Mouse (Mus musculus) intestine, embryonic 14.5 days (tissue): ENCODE data around the gene Slc39a11. TPM values are rescaled to one million over a fixed set of nuclear protein-coding genes. Genes with fewer than 3 reads are reported as not detected.

ENCODE experiments used
- ATAC-seq: fragments of 200-750 bp; cut with Nextera tagmentation; replicated peaks from 2 replicates; pipeline ENCODE4 v1.8.0; 2017; ENCODE audit warnings: low read depth, moderate number of reproducible peaks, moderate TSS enrichment, moderate library complexity; ENCODE audit not compliant: low FRiP score, low TSS enrichment
- DNase-seq: peaks from one replicate; pipeline ENCODE4 v3.0.0-alpha.2; 2018; ENCODE audit warnings: low spot score
- H3K27ac ChIP-seq: fragments of 300-500 bp; sonication (generic); 2 replicates; pipeline ENCODE4 v1.5.1; 2014; ENCODE audit warnings: low read depth, mild to moderate bottlenecking, control low read depth
- H3K27me3 ChIP-seq: fragments of 300-500 bp; sonication (generic); replicated peaks from 2 replicates; pipeline ENCODE4 v1.6.1; 2014; ENCODE audit warnings: low read length, control low read depth; ENCODE audit not compliant: control insufficient read depth, insufficient read depth
- H3K36me3 ChIP-seq: fragments of 300-500 bp; sonication (generic); 2 replicates; pipeline ENCODE4 v1.6.1; 2014; ENCODE audit warnings: low read length, control low read depth; ENCODE audit not compliant: control insufficient read depth, insufficient read depth
- H3K4me1 ChIP-seq: fragments of 300-500 bp; sonication (generic); replicated peaks from 2 replicates; pipeline ENCODE4 v1.6.1; 2014; ENCODE audit warnings: low read length, control low read depth, mixed read lengths; ENCODE audit not compliant: control insufficient read depth, insufficient read depth
- H3K4me2 ChIP-seq: fragments of 300-500 bp; sonication (generic); 2 replicates; pipeline ENCODE4 v1.6.1; 2014; ENCODE audit warnings: low read length
- H3K4me3 ChIP-seq: fragments of 300-500 bp; sonication (generic); 2 replicates; pipeline ENCODE4 v1.5.1; 2014; ENCODE audit warnings: low read depth, low read length, control low read depth, mixed read lengths
- H3K9ac ChIP-seq: fragments of 300-500 bp; sonication (generic); 2 replicates; pipeline ENCODE4 v1.6.1; 2014; ENCODE audit warnings: mild to moderate bottlenecking, low read length
- H3K9me3 ChIP-seq: fragments of 300-500 bp; sonication (generic); 2 replicates; pipeline ENCODE4 v1.6.1; 2016; ENCODE audit warnings: low read length, control low read depth; ENCODE audit not compliant: control insufficient read depth
- WGBS: fragments of 180-500 bp; shearing (Covaris S2); extraction: QIAGEN DNeasy Blood & Tissue Kit; methylation state at CpG from one replicate; pipeline ENCODE4 v1.1.7; 2014; 5-methylcytosine and 5-hydroxymethylcytosine counted together
- polyA plus RNA-seq: library from polyadenylated mRNA; unstranded; fragments of >200 nt; fragmentation: Nextera tagmentation; extraction: Ambion mirVana; gene quantifications from 2 replicates; pipeline ENCODE4 v1.2.1, GENCODE M21; 2014

Slc39a11 gene
- polyA plus RNA-seq: 24.0 and 24.4 TPM in 2 replicates

DNA sequence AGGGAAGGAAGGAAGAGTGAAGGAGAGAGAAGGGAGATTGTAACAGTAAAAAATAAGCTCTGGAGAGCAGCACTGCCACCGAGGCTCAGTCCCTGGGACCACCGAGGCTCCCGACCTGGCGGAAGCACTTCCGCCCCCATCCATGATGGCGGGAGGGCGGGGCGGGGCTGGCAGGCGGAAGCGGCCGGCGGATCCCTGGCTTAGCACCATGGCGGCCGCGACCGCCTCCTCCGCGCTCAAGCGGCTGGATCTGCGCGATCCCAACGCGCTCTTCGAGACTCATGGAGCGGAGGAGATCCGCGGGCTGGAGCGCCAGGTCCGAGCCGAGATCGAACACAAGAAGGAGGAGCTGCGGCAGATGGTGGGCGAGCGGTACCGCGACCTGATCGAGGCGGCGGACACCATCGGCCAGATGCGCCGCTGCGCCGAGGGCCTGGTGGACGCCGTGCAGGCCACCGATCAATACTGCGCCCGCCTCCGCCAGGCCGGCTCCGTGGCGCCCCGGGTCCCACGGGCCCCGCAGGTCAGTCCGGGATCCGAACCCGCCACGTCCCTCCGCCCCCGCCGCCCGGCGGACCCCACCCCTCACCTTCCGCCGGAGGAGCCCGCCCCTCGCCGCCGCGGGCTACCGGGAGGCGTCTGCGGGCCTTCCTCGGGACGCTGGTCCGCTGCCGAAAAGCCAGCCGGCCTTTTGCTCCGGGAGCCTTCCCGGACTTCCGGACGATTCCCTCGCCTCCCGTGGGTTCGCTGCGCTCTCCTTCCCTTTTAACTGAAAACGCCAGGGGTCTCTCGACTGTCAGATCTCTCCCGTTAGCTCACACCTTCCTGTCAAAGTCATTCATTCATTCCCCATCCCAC, at the start of gene Slc39a11:
Gene Slc39a11 (minus strand): TSS at position 727 of the 858 bp plus-strand sequence.
- Histone ChIP-seq H3K27me3 (no peaks in the 10 kb centered on the region), H3K9me3 (no peaks in the 10 kb centered on the region), H3K4me3 (peak within 1 kb of the TSS; percentile 95), H3K36me3 (peaks cover 26% of the 10 kb centered on the region), H3K9ac (peak within 1 kb of the TSS; percentile 93), H3K4me1 (peaks cover 19% of the 10 kb centered on the region), H3K27ac (peak within 1 kb of the TSS; percentile 82), H3K4me2 (peak within 1 kb of the TSS; percentile 84)
- DNase-seq (peak; percentile 91), ATAC-seq (peak; percentile 80)
- WGBS: under 1% methylated on average over 67 of the region's 91 CpGs

DNA sequence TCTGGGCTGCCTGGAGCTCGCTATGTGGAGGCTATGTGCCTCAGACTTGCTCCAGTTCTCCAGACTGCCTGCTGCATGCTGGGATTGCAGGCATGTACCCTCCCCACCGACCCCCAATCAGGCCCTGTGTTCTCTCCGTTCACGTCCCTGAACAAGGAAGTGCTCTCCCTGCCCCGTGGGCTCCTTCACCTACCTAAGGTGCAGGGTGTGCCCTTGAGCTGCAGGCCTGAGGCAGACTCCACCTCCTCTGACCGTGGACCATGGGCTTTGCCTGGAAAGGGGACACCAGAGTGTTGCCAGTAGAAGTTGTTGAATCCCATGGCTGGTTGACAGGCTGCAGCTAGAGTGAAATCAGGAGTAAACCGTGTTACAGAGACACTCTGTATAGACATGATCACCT, 49.8 kb upstream of the Slc39a11 start:
- Histone ChIP-seq H3K4me1 (no peaks in the 10 kb centered on the region), H3K9me3 (no peaks in the 10 kb centered on the region), H3K4me3 (no peak overlapping the region), H3K27ac (no peak overlapping the region), H3K4me2 (no peak overlapping the region), H3K36me3 (peaks cover 15% of the 10 kb centered on the region), H3K27me3 (no peaks in the 10 kb centered on the region), H3K9ac (no peak overlapping the region)
- DNase-seq (no peak), ATAC-seq (no peak)
- 78% methylated on average over 7 of the region's 7 CpGs for WGBS

DNA sequence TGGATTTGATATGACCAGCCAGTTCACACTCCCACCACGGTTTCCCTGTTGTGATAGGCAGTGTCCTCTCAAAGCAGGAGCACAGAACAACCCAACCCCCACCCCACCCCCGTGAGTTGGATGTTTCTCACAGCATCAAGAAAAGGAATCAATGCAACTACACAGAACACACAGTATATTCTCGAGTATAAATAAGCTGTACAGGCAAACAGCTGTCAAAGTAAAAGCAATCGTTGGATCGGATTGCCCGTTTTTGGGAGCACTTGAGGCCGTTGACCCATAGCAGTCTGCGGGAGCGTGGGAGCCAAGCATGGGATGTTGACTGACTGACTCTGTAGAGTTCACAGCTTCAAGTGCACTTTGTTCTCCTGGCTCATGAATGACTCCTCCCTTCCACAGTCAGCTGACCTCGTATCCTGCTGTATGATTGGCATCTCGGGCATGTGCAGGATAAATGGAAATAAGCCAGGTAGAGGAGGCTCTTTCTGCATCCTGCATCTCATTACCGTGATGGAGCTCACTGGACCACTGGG, 48.2 kb upstream of the Slc39a11 start:
- no peak for ATAC-seq
- no peak overlapping the region for H3K4me2 ChIP-seq
- 67% methylated on average over 12 of the region's 12 CpGs for WGBS

DNA sequence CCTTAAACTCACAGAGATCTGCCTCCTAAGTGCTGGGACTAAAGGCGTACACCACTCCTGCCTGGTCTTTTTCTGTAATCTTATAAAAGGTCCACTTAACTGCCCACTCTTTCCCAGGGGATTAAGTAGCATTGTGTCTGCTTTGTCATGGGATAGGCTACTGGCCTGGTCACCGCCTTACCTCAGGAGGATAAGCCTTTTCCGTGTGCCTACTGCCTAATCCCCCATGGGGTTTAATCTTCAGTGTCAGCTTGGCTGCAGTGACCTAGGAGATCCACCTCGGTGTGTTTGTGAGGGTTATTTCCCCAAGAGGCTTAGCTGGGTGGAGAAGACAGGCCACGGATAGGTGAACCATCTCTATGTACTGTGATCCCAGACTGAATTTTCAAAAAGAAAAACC, 47.7 kb upstream of the Slc39a11 start:
- WGBS: 81% methylated on average over 5 of the region's 5 CpGs
- no peaks in the 10 kb centered on the region for H3K4me1 ChIP-seq
- H3K9me3 ChIP-seq: no peaks in the 10 kb centered on the region
- ATAC-seq (no peak), DNase-seq (no peak)
- H3K9ac ChIP-seq: no peak overlapping the region
- H3K4me2 ChIP-seq: no peak overlapping the region
- no peak overlapping the region for H3K27ac ChIP-seq
- H3K36me3 ChIP-seq: peaks cover 36% of the 10 kb centered on the region
- H3K27me3 ChIP-seq: no peaks in the 10 kb centered on the region
- H3K4me3 ChIP-seq: no peak overlapping the region

More for the DNA sequence above, 48.2 kb upstream of the Slc39a11 start:
- no peaks in the 10 kb centered on the region for H3K4me1 ChIP-seq
- H3K4me3 ChIP-seq: no peak overlapping the region
- H3K27me3 ChIP-seq: no peaks in the 10 kb centered on the region
- H3K9ac ChIP-seq: no peak overlapping the region
- no peaks in the 10 kb centered on the region for H3K9me3 ChIP-seq
- H3K36me3 ChIP-seq: peaks cover 31% of the 10 kb centered on the region
- H3K27ac ChIP-seq: no peak overlapping the region
- no peak for DNase-seq

DNA sequence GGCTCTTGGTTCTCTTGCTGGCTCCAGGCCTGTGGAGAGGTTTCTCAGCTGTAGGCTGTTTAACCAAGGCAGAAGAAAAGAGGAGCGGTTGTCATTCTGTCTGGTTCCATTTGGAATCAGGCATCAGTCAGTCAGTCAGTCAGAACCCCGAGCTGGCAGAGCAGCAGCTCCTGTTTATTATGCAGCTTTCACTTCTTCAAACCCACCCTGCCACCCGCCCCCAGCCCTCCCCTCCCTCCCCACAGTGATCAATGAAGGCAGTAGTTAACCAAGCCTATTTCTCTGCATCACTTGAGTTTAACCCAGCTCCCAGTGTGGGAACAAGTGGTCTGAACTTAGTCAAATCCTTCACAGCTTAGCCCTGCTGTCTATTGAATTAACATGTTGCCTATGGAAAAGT, 42.0 kb upstream of the Slc39a11 start:
- peaks cover 70% of the 10 kb centered on the region for H3K36me3 ChIP-seq
- H3K9ac ChIP-seq: no peak overlapping the region
- no peaks in the 10 kb centered on the region for H3K9me3 ChIP-seq
- peaks cover 3% of the 10 kb centered on the region; the same call in 1 of the 2 replicates for H3K4me1 ChIP-seq
- H3K27ac ChIP-seq: no peak overlapping the region
- H3K4me2 ChIP-seq: no peak overlapping the region
- no peak overlapping the region for H3K4me3 ChIP-seq
- ATAC-seq: no peak
- H3K27me3 ChIP-seq: no peaks in the 10 kb centered on the region
- DNase-seq: no peak
- WGBS: 77% methylated on average over 3 of the region's 3 CpGs

DNA sequence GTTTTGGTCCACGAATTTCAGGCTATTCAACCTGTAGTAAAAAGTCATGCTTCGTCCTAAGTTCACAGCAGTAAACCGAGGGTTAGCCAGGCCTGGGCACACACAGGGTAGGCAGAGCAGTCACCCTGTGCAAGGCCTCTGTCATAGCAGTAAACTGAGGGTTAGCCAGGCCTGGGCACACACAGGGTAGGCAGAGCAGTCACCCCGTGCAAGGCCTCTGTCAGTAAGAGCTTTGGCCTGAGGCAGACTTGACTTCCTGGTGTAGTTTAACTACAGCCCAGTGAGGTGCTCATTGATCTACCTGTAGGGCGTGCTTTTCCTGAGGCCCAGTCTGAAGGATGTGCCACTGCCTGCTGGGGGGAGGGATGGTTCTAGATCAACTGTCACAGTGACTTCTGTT, 41.4 kb upstream of the Slc39a11 start:
- peaks cover 67% of the 10 kb centered on the region for H3K36me3 ChIP-seq
- H3K4me1 ChIP-seq: peaks cover 6% of the 10 kb centered on the region; the same call in 1 of the 2 replicates
- no peak overlapping the region for H3K27ac ChIP-seq
- ATAC-seq: peak; percentile 34; the same call in 1 of the 2 replicates
- H3K27me3 ChIP-seq: no peaks in the 10 kb centered on the region
- H3K9me3 ChIP-seq: no peaks in the 10 kb centered on the region
- 79% methylated on average over 5 of the region's 5 CpGs for WGBS
- no peak overlapping the region for H3K9ac ChIP-seq
- no peak for DNase-seq
- no peak overlapping the region for H3K4me2 ChIP-seq
- H3K4me3 ChIP-seq: no peak overlapping the region

DNA sequence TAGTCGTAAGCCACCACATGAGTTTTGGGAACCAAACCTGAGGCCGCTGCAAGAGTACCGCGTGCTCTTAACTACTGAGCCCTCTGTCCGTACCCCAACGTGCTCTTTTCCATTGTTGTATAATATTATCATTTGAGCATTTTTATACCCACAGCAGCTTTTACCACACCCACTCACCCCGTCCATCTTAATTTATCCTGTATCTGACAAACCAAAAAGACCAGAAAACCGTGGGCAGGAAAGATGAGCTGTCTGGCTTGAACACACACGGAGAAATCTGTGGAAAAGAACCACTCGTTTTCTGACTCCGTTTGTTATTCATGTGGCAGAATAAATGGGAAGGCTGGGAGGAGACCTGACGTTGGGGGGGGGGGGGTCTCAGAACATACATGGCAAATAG, 40.6 kb upstream of the Slc39a11 start:
- Histone ChIP-seq H3K4me3 (no peak overlapping the region), H3K36me3 (peaks cover 65% of the 10 kb centered on the region), H3K4me2 (no peak overlapping the region), H3K4me1 (peaks cover 6% of the 10 kb centered on the region; the same call in 1 of the 2 replicates), H3K27ac (no peak overlapping the region), H3K9me3 (no peaks in the 10 kb centered on the region), H3K27me3 (no peaks in the 10 kb centered on the region), H3K9ac (no peak overlapping the region)
- 88% methylated on average over 12 of the region's 12 CpGs for WGBS
- DNase-seq (no peak), ATAC-seq (no peak)

DNA sequence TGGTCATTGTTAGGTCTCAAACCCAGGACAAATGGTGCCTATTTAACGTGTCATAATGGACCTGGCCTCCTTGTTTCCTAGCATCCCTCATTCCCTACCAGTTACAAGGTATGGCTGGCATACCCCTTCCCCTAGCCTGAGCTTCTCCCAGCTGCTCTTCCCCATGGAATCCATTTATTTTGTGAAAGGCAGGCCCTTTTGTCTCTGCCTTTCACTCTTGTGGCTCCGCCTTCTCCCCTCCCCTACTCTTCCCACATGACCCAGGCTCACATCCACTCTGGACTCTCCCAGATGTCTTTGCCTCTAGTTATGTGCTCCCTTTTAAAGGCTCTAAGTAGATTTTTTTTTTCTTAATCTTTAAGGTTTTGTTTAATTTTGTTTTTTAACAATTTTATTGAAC, 37.2 kb upstream of the Slc39a11 start:
- Histone ChIP-seq H3K4me1 (peaks cover 21% of the 10 kb centered on the region), H3K27ac (no peak overlapping the region), H3K9ac (no peak overlapping the region), H3K4me2 (no peak overlapping the region), H3K4me3 (no peak overlapping the region), H3K27me3 (no peaks in the 10 kb centered on the region), H3K36me3 (peaks cover 32% of the 10 kb centered on the region), H3K9me3 (no peaks in the 10 kb centered on the region)
- ATAC-seq (no peak), DNase-seq (no peak)
- 81% methylated on average over 2 of the region's 2 CpGs for WGBS
